Mouse (Mus musculus): ENCODE results near the gene Cnksr3. TPM values are rescaled to one million over a fixed set of nuclear protein-coding genes. Genes with fewer than 3 reads are reported as not detected.

Cnksr3 gene
- polyA plus RNA-seq, 1 experiment from 2014 or later, result 6.5 TPM

GRCm38 (mm10) chr10:7127828-7128227 lies 84.2 kb downstream of the Cnksr3 start:
- Histone ChIP-seq H3K9me3 (ENCODE audit: control insufficient read depth, low read length) (no peaks in the 10 kb centered on the region), H3K4me3 (ENCODE audit: control insufficient read depth in 1 of 2, insufficient read depth in 1 of 2, low read depth in 1 of 2, low read length in 2 of 2) (no peak overlapping the region), H3K36me3 (ENCODE audit: control insufficient read depth, insufficient read depth, low read length) (peaks cover 57% of the 10 kb centered on the region), H3K9ac (ENCODE audit: low read length) (no peak overlapping the region), H3K27me3 (ENCODE audit: control insufficient read depth, insufficient read depth, low read length) (no peaks in the 10 kb centered on the region), H3K27ac (replicated peaks in 1 of 2; ENCODE audit: control insufficient read depth in 1 of 2, insufficient read depth in 1 of 2, low read depth in 2 of 2, low read length in 2 of 2) (no peak overlapping the region), H3K4me1 (ENCODE audit: control insufficient read depth in 2 of 2, insufficient read depth in 2 of 2, low read length in 2 of 2) (0 out of 4 replicates have a peak, but pooled peaks cover 0 to 2% of the 10 kb centered on the region in 2 experiments), H3K4me2 (ENCODE audit: low read length) (no peak overlapping the region)
- no peak for ATAC-seq (ENCODE audit: insufficient number of reproducible peaks, insufficient read depth, low FRiP score, low read depth)
- WGBS, result 92% methylated on average over 9 of the region's 9 CpGs

GRCm38 (mm10) chr10:7126882-7127281 lies 85.2 kb downstream of the Cnksr3 start:
- WGBS, result 91% methylated on average over 12 of the region's 12 CpGs

GRCm38 (mm10) chr10:7126287-7126686 lies 85.8 kb downstream of the Cnksr3 start:
- 0 out of 4 replicates have a peak, but pooled peaks cover 0 to 2% of the 10 kb centered on the region in 2 experiments for H3K4me1 ChIP-seq (ENCODE audit: control insufficient read depth in 2 of 2, insufficient read depth in 2 of 2, low read length in 2 of 2)
- peaks cover 50% of the 10 kb centered on the region for H3K36me3 ChIP-seq (ENCODE audit: control insufficient read depth, insufficient read depth, low read length)
- H3K4me2 ChIP-seq (ENCODE audit: low read length), result no peak overlapping the region
- H3K4me3 ChIP-seq (ENCODE audit: control insufficient read depth in 1 of 2, insufficient read depth in 1 of 2, low read depth in 1 of 2, low read length in 2 of 2), result no peak overlapping the region
- no peak overlapping the region for H3K27ac ChIP-seq (replicated peaks in 1 of 2; ENCODE audit: control insufficient read depth in 1 of 2, insufficient read depth in 1 of 2, low read depth in 2 of 2, low read length in 2 of 2)
- no peaks in the 10 kb centered on the region for H3K9me3 ChIP-seq (ENCODE audit: control insufficient read depth, low read length)
- H3K9ac ChIP-seq (ENCODE audit: low read length), result no peak overlapping the region
- no peaks in the 10 kb centered on the region for H3K27me3 ChIP-seq (ENCODE audit: control insufficient read depth, insufficient read depth, low read length)
- ATAC-seq (ENCODE audit: insufficient number of reproducible peaks, insufficient read depth, low FRiP score, low read depth), result no peak
- WGBS, result 59% methylated on average over 7 of the region's 7 CpGs

More at GRCm38 (mm10) chr10:7126882-7127281, 85.2 kb downstream of the Cnksr3 start:
- Histone ChIP-seq H3K4me2 (ENCODE audit: low read length) (no peak overlapping the region), H3K36me3 (ENCODE audit: control insufficient read depth, insufficient read depth, low read length) (peaks cover 55% of the 10 kb centered on the region), H3K27me3 (ENCODE audit: control insufficient read depth, insufficient read depth, low read length) (no peaks in the 10 kb centered on the region), H3K9ac (ENCODE audit: low read length) (no peak overlapping the region), H3K27ac (replicated peaks in 1 of 2; ENCODE audit: control insufficient read depth in 1 of 2, insufficient read depth in 1 of 2, low read depth in 2 of 2, low read length in 2 of 2) (no peak overlapping the region), H3K9me3 (ENCODE audit: control insufficient read depth, low read length) (no peaks in the 10 kb centered on the region), H3K4me1 (ENCODE audit: control insufficient read depth in 2 of 2, insufficient read depth in 2 of 2, low read length in 2 of 2) (0 out of 4 replicates have a peak, but pooled peaks cover 0 to 2% of the 10 kb centered on the region in 2 experiments), H3K4me3 (ENCODE audit: control insufficient read depth in 1 of 2, insufficient read depth in 1 of 2, low read depth in 1 of 2, low read length in 2 of 2) (no peak overlapping the region)
- ATAC-seq (ENCODE audit: insufficient number of reproducible peaks, insufficient read depth, low FRiP score, low read depth), result no peak

DNA sequence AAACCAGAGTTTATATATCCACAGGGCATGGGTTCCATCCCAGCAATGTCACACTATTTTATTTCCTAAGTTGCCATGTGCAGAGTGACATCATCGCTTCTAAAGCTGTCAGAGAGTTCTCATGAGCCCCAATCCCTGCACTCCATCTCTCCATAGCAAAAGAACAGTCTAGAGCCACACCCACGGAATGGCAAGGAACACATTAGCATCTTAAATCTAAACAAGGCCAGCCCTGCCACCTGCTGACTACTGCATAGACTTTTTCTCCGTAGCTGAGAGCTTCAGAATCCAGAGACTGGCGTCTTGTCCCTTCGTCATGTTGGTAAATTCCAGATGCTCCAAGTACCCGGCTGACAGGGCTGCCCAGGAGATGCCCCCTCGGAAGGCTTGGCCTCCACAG lies 87.0 kb downstream of the Cnksr3 start:
- 76% methylated on average over 7 of the region's 7 CpGs for WGBS
- H3K4me3 ChIP-seq (ENCODE audit: control insufficient read depth in 1 of 2, insufficient read depth in 1 of 2, low read depth in 1 of 2, low read length in 2 of 2), result no peak overlapping the region
- 0 out of 4 replicates have a peak, but pooled peaks cover 0 to 2% of the 10 kb centered on the region in 2 experiments for H3K4me1 ChIP-seq (ENCODE audit: control insufficient read depth in 2 of 2, insufficient read depth in 2 of 2, low read length in 2 of 2)
- H3K36me3 ChIP-seq (ENCODE audit: control insufficient read depth, insufficient read depth, low read length), result peaks cover 51% of the 10 kb centered on the region
- H3K9me3 ChIP-seq (ENCODE audit: control insufficient read depth, low read length), result no peaks in the 10 kb centered on the region
- no peak for ATAC-seq (ENCODE audit: insufficient number of reproducible peaks, insufficient read depth, low FRiP score, low read depth)
- H3K4me2 ChIP-seq (ENCODE audit: low read length), result no peak overlapping the region
- H3K27ac ChIP-seq (replicated peaks in 1 of 2; ENCODE audit: control insufficient read depth in 1 of 2, insufficient read depth in 1 of 2, low read depth in 2 of 2, low read length in 2 of 2), result no peak overlapping the region
- H3K9ac ChIP-seq (ENCODE audit: low read length), result no peak overlapping the region
- H3K27me3 ChIP-seq (ENCODE audit: control insufficient read depth, insufficient read depth, low read length), result no peaks in the 10 kb centered on the region

DNA sequence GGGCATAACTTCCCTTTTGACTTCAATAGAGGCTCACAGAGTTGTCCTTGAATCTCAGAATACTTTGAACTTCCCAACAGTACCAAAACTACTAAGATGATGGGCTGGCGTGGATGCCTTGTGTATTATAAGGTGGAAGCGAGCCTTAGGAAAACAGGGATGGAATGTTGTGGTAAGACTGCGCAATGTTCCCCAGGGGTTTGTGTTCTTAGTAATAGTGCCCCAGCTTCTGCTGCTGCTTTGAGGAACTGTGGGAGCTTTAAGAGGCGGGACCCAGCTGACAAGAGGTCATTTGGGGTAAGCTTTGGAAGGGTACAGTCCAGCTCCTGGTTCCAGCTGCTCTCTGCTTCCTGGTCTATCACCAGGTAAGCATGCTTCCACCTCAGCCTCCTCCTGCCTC lies 89.7 kb downstream of the Cnksr3 start:
- no peaks in the 10 kb centered on the region for H3K9me3 ChIP-seq (ENCODE audit: control insufficient read depth, low read length)
- ATAC-seq (ENCODE audit: insufficient number of reproducible peaks, insufficient read depth, low FRiP score, low read depth), result no peak
- H3K27ac ChIP-seq (replicated peaks in 1 of 2; ENCODE audit: control insufficient read depth in 1 of 2, insufficient read depth in 1 of 2, low read depth in 2 of 2, low read length in 2 of 2), result no peak overlapping the region
- no peaks in the 10 kb centered on the region for H3K27me3 ChIP-seq (ENCODE audit: control insufficient read depth, insufficient read depth, low read length)
- H3K9ac ChIP-seq (ENCODE audit: low read length), result no peak overlapping the region
- WGBS, result 90% methylated on average over 4 of the region's 4 CpGs
- no peak overlapping the region for H3K4me2 ChIP-seq (ENCODE audit: low read length)
- H3K4me3 ChIP-seq (ENCODE audit: control insufficient read depth in 1 of 2, insufficient read depth in 1 of 2, low read depth in 1 of 2, low read length in 2 of 2), result no peak overlapping the region
- peaks cover 35% of the 10 kb centered on the region for H3K36me3 ChIP-seq (ENCODE audit: control insufficient read depth, insufficient read depth, low read length)
- peaks cover 11 to 13% of the 10 kb centered on the region in 2 experiments for H3K4me1 ChIP-seq (ENCODE audit: control insufficient read depth in 2 of 2, insufficient read depth in 2 of 2, low read length in 2 of 2)

DNA sequence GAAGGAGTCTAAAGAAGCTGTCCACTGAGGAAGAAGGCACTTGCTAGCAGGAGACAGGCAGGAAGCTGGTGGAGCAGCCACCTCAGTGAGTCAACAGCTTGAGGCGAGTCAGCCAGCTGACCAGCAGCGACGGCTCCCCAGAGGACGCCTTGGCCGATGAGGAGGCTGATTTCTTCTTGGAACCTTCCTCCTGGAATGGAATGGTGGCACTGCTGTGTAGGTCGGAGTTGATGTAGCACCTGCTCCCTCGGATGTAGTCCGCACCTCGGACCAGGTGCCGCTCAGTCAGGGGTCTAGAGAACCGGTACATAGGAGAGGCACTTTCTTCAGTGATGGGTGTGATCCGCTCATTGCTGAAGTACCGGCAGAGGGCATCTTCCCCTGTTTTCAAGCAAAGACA lies 91.8 kb downstream of the Cnksr3 start:
- Histone ChIP-seq H3K9ac (ENCODE audit: low read length) (no peak overlapping the region), H3K4me3 (ENCODE audit: control insufficient read depth in 1 of 2, insufficient read depth in 1 of 2, low read depth in 1 of 2, low read length in 2 of 2) (no peak overlapping the region), H3K9me3 (ENCODE audit: control insufficient read depth, low read length) (no peaks in the 10 kb centered on the region), H3K4me1 (ENCODE audit: control insufficient read depth in 2 of 2, insufficient read depth in 2 of 2, low read length in 2 of 2) (peaks cover 9 to 13% of the 10 kb centered on the region in 2 experiments), H3K27me3 (ENCODE audit: control insufficient read depth, insufficient read depth, low read length) (no peaks in the 10 kb centered on the region), H3K36me3 (ENCODE audit: control insufficient read depth, insufficient read depth, low read length) (peaks cover 21% of the 10 kb centered on the region), H3K4me2 (ENCODE audit: low read length) (no peak overlapping the region), H3K27ac (replicated peaks in 1 of 2; ENCODE audit: control insufficient read depth in 1 of 2, insufficient read depth in 1 of 2, low read depth in 2 of 2, low read length in 2 of 2) (no peak overlapping the region)
- ATAC-seq (ENCODE audit: insufficient number of reproducible peaks, insufficient read depth, low FRiP score, low read depth), result no peak
- WGBS, result 85% methylated on average over 13 of the region's 13 CpGs

DNA sequence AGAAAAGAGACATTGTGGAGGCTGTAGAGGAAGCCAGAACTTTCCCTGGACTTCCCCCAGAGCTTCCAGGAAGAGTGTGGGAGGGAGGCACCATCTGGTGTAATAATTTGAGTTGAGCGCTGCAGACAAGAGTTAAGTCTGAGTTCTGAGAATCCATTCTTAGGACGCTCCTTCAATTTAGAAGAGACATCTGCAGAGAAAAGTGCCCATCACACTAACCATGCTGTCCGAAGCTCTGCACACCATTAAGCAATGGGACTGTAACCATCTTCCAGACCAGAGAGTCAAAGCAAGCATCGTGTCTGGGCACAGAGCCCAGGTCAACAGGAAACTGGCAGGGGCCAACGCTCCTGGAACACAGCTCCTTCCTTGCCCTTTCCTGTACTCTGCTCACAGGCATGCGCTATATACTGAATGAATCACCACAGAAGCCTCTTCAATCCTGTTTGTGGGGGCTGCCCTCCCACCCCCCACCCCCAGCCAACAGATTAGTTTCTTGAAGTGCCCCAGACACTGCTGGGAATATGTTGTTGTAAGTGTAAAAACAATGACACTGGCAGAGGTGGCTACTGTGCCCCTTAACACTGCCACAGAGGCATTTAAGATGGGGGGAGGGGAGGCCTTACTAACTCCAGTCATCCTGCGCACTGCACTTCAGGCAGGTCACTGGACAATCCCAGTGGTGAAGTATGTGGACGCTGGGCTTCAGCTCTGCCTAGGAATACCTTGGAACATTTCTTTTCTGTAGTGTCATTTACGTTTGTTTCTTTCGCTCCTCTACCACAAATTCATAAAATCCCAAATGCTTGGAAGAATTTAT lies 93.6 kb downstream of the Cnksr3 start:
- Histone ChIP-seq H3K27me3 (ENCODE audit: control insufficient read depth, insufficient read depth, low read length) (no peaks in the 10 kb centered on the region), H3K36me3 (ENCODE audit: control insufficient read depth, insufficient read depth, low read length) (peaks cover 15% of the 10 kb centered on the region), H3K27ac (replicated peaks in 1 of 2; ENCODE audit: control insufficient read depth in 1 of 2, insufficient read depth in 1 of 2, low read depth in 2 of 2, low read length in 2 of 2) (peak overlapping the region; percentile 66 to 71), H3K4me3 (ENCODE audit: control insufficient read depth in 1 of 2, insufficient read depth in 1 of 2, low read depth in 1 of 2, low read length in 2 of 2) (no peak overlapping the region), H3K9ac (ENCODE audit: low read length) (no peak overlapping the region), H3K4me2 (ENCODE audit: low read length) (no peak overlapping the region), H3K9me3 (ENCODE audit: control insufficient read depth, low read length) (no peaks in the 10 kb centered on the region), H3K4me1 (ENCODE audit: control insufficient read depth in 2 of 2, insufficient read depth in 2 of 2, low read length in 2 of 2) (peaks cover 9 to 13% of the 10 kb centered on the region in 2 experiments)
- peak; percentile 82 for ATAC-seq (ENCODE audit: insufficient number of reproducible peaks, insufficient read depth, low FRiP score, low read depth)
- 44% methylated on average over 10 of the region's 10 CpGs for WGBS
